Mouse (Mus musculus): ENCODE results near the gene Pth1r.

Gene Pth1r

DNA sequence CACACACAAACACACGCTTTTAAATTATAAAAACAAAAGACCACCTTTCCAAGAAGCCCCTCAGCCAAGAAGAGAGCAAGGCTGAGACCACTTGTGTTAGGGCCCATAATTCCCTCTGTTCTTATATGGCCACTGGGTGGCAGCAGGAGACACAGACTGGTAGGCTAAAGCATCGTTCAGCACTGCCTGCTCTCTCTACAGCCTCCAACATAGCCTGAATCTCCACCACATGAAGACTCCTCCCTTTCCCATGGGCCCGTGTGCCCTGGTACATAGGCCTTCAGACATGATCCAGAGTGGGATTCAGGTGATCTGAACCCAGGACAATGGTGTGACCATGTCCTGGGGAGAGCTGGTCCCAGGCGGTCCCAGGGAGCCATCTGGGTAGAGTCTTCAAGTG lies 30.2 kb downstream of the Pth1r start:
- in situ Hi-C loops (cut with MboI), result loop anchor here (5.0 kb wide), 1 partner anchor 84 kb away; no protein-coding TSS in a partner anchor

DNA sequence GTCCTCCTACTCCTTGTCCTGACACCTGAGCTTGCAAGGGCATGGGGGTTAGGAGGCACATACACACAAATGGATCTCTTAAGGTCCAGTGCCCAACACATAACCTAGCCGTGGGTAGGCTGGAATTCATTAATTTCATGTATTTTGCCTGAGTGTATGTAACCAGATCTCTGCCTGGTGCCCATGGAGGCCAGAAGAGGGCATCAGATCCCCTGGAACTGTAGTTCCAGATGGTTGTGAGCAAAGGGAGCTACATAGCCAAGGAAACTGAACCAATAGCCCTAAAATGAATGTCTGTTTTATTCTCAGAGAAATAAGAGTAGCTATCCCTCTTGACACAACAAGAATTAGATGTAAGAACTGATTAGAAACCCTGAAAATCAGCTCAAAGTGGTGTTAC lies 31.5 kb downstream of the Pth1r start:
- in situ Hi-C loops (cut with MboI), result loop anchor here (5.0 kb wide), 1 partner anchor 83 kb away; no protein-coding TSS in a partner anchor

DNA sequence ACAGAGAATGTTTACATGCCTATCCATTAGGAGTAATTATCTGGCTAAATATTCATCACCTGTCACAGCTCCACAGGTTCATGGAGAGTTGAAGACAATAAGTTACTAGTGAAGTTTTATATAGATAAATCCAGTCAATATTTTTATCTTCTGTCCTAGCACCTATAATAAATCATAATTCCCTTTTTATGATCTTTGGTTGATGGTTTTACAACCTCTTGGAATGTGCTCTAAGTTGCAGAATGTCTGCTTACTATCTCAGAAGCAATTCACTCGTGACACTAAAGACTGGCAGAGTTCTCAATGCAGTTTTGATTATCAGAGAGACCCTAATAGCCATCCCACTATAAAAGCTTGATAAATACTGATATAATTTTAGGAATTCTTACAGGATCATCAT lies 33.6 kb downstream of the Pth1r start:
- in situ Hi-C loops (cut with MboI), result no loop called here

DNA sequence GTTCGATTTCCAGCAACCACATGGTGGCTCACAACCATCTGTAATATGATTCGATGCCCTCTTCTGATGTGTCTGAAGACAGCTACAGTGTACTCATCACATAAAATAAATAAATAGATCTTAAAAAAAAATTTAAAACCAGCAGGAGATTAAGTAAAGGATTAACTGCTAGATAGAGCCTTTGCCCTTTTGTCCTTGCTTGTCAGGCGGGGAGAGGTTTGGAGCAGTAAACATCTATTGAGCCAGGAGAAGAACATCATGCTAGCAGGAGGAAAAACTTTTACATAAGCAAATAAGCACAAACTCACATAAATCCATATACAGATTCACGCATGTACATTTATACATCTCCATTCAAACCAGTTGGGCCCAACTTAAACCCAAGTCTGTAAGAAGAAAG lies 34.4 kb downstream of the Pth1r start:
- in situ Hi-C loops (cut with MboI), result no loop called here

DNA sequence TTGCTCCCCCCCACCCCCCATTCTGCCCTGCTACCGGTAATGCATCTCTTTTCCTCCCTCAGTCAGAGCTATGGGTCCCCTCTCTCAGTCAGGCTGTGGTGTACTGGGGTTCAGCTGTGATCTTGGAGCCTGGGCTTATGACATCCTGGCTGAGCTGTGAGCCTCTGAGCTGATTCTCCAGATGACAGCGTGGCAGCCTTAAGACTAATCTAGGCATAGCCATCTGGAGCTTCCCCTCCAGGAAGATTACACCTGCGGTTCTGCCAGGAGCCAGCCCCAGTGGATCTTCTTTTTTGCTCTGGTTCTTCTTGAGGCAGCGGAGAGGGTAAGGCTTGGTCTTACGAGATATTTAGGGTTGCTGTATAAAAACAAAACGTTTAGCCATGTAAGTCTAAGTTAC lies 34.9 kb downstream of the Pth1r start:
- in situ Hi-C loops (cut with MboI), result no loop called here

DNA sequence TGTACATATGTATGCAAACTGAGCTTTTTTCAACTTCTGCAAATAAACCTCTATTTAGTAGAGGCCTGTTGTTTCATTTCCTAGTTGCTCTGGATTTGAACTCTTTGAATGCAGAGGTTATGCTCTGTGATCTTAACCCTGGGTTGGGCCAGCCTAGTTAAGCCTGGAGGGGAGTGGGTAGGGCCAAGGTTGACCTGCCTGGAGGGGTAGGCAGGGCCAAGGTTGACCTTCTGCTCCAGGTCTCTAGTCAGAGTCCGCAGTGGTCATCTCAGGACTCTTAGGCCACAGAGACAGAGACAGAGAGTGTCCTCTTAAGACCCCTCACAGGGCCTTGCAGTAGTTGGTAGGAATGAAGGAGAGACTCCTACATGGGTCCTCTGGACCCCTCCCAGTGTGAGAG lies 35.4 kb downstream of the Pth1r start:
- in situ Hi-C loops (cut with MboI), result no loop called here

DNA sequence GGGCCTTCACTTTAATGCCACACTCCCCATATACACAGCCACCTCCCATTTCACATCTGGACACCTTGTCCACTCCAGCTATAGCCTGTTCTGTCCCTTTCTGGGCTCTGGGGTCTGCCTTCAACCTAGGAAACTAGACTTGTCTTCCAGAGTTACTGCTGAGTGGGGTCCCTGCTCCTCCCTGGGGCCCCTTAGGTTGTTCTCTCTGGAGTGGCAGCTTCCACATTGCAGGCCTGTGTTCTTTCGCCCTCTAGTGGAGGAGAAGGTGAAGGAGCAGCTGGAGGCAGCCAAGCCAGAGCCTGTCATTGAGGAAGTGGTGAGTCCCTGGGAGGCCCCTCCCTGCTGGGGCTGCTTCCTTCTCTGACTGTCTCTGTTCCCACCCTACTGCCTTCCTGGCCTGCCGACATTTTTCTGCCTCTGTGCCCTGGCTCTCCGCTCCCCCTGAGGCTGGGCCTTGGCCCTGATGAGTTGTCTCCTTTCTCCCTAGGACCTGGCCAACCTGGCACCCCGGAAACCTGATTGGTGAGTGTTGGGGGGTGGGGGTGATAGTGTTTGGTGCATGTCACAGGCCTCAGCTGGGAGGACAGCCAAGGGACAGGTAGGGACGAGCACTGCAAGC lies 37.2 kb downstream of the Pth1r start:
- in situ Hi-C loops (cut with MboI), result no loop called here

DNA sequence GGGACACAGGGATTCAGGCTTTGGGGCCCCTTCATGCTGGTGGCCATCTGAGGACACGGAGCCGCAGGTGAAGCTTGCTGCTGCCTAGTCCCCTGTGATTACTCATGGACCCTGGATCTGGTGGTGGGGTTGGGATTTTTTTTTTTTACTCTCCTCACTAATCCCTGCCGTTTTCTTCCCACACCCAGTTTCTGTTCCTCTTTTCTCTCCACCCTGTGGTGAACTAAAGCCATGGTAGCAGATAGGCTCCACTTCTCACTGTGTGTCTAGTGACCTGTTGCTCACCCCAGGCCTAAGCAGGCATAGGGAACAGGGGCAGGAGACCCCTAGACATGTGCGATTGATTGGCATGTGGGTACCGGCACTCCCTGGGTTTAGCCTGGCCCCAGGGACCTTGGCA lies 40.2 kb downstream of the Pth1r start:
- in situ Hi-C loops (cut with MboI), result no loop called here

DNA sequence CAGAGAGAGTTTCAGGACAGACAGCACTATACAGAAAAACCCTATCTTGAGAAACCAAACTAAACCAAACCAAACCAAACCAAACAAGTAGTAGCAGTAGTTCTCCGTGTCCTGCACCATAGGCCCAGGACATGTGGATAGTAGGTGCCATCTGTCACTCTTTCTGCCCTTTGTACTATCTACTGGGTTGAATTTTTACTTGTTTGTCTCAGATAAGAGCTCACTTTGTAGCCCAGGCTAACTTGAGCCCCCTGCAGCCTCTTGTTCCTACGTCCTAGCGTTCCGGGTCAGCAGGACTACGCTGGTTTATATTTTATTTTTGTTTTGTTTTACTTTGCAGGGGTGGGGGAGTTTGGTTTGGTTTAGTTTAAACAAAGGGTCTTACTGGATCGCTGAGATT lies 43.0 kb downstream of the Pth1r start:
- in situ Hi-C loops (cut with MboI), result no loop called here

DNA sequence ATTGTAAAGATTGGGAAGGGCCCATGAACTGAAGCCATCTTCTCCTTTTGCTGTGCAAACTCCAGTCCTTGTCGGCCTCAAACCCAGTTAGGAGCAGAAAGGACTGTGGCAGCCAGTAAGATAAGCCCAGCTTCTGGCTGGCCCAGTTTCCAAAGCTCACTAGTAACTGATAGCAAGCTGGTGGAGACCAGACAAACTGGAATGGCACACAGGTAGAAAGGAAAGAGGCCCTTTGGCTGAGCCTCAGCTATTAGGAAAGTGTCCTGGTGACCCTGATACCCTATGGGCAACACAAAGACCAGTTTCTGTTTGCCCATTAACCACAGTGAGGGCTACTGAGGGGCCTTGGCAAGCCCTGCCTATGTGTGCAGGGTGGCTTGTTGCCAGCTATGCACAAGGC lies 44.1 kb downstream of the Pth1r start:
- in situ Hi-C loops (cut with MboI), result no loop called here

DNA sequence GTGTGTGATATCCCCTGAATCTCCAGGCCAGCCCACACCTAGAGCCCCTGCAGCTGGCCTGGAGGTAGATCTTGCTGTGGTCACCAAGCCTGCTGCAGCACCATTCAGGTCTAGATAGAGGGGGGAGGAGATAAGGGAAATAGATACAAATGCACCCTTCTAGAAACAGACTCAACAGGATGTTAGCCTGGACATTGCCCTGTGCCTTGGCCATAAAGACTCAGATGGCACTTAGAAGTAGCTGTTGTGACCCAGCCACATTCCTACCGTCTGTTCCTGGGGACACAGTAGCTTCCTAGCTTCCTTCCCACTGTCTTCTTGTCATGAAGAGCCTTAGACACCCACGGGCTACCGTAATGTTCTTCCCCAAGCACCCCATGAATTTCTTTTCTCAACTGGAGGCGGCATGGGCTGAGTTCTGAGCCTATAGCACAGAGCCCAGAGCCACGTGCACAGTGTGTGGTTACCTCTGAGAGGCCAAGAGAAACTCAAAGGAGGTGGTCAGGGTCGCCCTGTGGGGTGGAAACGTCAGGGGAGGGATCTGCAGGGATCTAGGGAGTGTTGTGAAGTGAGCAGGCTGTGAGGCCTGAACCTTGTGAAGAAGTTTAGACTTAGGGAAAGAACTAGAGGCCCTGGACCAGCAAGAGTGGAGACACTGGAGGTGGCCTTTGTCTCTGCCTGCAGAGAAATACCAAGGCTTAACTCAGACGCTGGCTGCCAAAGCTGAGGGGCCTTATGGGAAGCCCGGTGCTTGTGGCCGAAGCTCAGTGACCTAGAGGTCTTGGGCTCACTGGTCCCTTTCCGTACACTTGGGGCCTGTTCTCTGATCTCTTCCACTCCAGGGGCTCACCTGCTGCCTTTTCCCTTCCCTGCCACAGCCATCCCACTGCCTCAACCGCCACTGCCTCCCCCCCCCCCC lies 45.6 kb downstream of the Pth1r start:
- in situ Hi-C loops (cut with MboI), result no loop called here

DNA sequence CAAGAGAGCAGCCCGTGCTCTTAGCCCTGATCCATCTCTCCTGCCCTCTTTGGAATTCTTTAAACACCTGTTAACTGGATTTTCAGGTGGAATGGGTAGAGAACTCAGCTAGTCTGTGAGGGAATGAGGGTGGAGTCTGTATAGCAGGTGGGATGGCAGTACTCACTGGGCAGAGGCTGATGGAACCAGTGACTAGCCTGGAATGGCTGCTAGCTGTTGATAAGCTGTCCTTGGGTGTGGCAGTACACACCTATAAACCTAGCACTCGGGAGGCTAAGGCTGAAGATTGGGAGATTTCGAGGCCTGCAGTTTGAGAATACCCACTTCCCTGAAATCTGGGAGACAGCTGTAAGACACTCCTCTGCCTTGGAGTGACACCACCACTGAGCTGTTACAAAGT lies 47.4 kb downstream of the Pth1r start:
- in situ Hi-C loops (cut with MboI), result no loop called here

DNA sequence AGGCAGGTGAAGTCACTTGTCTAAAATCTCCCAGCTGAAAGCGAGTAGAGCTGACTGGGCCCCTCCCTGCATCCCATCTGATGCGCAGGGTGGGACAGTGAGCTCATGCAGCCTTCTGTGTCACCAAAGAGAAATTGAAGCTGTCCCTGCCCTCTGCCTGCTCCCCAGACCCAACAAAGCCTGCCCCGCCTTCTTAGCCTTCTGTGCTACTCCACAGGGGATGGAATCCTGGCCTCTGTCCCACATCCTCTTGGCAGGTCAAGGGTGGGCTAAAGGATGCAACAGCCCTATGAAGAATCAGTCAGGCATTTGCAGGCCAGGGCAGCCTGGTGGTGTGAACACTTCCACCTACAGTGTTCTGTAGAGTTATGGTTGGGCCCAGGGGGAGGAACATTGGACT lies 49.5 kb downstream of the Pth1r start:
- in situ Hi-C loops (cut with MboI), result no loop called here

DNA sequence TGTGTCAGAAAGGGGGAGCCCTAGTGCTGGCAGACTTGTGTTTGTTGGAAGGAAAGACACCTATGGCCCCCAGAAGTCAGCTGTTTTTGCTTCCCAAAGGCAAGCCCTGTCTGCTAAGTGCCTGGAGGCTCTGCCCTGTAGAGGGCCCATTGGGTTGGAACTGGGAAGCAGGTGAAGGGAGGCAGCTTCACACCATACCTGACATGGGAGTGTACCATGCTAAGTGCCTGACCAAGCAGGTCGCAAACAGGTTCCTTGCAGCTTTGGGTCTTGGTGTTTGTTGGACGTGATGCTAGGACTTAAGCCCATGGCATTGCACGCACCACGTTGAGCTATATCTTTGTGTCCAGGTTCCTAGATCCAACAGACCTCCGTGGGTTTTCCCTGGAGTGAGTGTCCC lies 50.5 kb downstream of the Pth1r start:
- in situ Hi-C loops (cut with MboI), result no loop called here

DNA sequence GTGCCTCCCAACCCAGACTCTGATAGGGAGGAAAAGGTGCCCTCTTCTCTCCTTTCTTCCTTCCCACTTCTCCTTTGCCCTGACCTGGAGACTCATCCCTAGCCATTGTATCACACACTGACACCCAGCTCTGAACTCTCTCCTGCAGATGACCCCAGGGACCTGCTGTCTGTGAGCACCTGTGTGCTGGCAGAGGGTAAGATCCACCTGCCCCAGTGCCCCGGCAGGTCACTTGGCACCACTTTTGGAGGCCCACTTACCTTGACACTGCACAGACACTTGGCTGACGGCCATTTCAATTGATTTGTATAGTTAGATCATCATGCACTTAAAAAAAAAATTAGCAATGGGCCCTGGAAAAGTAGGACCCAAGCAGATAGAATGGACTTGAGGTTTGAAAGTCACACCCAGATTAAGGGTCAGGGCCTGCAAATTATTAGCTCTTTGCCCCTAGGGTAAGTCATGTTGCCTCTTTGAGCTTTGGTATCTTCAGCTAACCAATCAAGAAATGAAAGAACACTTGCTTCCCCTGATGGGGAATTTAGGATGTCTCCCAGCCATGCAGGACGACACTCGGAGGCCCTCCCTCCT lies 51.7 kb downstream of the Pth1r start:
- in situ Hi-C loops (cut with MboI), result no loop called here

DNA sequence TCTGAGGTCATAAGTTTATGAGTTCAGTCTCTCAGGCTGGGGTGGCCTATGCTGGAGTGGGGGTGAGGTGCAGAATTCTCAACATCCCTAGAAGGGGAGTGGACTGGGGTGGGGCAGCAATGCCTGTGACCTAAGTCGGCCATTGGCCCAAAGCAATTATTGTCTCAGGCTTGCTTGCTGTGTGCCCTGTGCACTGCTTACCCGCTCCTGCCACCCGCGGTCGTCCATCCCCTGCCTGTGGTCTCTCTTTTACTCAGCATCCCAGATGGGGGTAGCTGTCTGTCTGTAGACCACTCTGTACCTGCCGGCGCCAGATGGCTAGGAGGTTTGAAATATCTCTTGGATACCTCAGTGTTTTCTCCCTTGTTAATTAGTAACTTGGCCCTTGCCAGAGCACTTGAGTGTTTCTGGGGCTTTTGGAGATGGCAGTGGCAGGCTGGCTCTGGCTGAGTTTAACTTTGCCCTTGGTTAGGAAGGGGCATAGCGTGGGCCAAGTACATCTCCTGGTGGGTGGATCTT lies 57.6 kb downstream of the Pth1r start:
- in situ Hi-C loops (cut with MboI), result no loop called here

DNA sequence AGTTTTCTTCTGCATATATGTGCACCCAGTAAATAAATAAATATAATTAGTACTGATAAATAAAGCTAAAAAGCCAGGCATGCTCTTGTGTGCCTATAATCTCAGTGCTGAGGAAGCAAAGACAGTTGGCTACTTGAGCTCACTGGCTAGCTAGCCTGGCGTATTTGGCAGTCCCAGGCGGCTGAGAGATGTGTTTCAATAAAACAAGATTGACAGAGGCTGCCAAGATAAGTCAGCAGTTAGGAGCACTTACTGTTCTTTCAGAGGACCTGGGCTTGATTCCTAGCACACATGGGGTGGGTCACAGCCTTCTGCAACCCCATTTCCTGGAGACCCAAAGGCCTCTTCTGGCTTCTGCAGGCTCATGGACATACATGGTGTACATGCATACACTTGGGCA lies 59.1 kb downstream of the Pth1r start:
- in situ Hi-C loops (cut with MboI), result no loop called here

DNA sequence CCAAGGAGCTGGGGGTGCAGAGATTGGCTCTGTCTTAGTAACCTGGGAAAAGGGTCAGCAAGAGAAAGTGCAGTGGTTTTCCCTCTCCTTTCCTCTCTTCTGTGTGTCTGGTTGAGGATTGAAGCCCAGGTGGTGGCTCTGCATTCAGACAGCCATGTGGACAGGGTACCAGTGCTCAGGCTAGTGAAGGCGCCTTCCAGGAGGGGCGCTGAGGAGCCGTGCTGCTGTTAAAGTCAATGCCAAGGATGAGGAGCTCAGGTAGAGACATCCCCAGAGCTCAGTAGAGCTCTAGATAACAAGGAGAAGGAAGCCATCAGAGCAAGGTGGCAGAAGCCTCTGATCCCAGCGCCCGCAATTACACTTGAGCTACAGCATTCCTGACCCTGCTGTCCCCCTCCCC lies 59.9 kb downstream of the Pth1r start:
- in situ Hi-C loops (cut with MboI), result no loop called here

DNA sequence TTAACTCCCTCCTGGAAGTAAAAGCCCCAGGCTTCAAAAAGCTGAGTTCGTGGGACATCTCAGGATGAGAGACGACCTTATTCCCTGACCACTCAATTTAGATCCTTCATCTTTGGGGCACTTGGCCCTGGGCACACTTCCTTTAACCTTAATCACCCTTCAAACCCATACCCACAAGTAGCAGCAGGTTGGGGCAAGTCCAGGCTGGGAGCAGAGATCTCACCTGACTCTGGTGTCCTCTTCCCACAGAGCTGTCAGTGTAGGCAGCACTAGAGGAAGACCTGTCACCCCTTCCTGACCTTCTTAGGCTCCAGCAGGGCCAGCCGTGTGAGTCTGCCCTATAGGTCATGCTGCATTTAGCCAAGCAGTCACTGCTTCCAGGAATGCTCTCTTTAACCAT lies 60.5 kb downstream of the Pth1r start:
- in situ Hi-C loops (cut with MboI), result no loop called here

DNA sequence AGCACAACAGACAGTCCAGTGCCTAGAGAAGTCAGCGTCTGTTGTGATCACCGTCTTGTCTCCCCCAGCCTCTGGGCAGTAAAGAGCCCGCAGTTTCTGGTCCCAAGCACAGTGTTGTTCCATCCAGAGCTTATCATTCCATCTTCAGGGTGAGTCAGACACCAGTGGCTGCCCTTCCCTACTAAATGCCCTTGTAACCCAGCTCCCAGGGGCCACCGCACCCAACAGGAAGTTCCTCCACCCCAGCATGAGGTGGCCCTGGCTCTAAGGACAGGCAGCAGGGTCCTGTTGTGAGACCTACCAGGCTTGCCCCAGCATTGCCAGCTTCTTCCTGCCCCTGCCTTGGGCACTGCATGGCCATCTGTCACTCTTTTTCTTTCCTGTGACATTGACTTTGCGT lies 61.4 kb downstream of the Pth1r start:
- in situ Hi-C loops (cut with MboI), result no loop called here

DNA sequence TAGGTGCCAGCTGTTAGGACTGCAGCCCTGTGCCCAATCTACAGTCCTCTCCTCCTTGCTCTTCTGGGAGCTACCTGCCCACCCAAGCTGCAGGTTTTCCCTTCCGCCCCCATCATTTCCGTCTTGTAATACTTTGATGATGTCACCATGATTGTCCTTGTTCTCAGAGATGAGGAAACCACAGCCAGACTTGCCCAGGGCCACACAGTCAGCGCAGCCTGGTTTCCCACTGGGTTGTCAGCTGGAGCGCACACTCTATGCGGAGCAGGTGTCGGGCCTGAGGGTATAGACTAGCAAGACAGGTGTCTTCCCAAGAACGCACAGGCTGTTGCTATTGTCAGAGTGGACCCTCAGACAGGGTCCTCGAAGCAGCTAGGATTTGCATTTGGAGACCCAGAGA lies 61.8 kb downstream of the Pth1r start:
- in situ Hi-C loops (cut with MboI), result no loop called here

DNA sequence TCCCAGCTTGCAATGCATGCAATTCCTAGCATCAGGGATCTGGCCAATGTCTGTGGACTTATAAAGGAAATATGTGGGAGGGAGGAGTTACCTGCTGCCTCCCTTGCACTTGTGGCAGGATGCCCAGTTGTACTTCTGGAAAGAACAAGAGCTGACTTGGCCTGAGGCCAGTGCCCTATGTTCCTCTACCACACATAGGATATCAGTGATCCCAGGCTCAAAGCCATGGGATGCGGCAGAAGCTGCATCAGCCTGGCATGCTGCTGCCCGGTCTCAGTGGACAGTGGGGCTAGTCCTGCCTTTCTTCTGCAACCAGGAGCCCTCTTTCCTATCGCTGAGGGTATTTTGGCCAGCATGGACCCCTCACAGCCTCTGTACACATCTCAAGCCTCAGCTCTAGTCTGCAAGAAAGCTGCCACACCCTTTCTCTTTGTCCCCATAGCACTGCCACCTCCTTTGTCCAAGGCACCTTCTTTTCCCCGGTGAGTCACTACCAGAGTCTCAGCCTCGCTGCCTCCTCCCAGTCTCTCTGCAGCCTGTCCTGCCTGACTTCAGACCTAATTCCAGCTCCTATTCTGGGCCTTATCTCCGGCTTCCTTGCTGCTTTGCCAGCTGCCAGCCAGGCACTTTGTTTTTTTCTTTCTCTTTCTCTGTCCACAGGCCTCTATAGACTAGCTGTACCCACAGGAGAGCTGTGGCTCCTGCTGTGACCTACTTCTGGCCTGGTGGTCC lies 62.7 kb downstream of the Pth1r start:
- in situ Hi-C loops (cut with MboI), result no loop called here
